Mouse (Mus musculus) spleen, adult 2 months (tissue): ENCODE data around the gene Bcl10.

ENCODE experiments used
- CTCF ChIP-seq: fragments of 200-500 bp; IDR thresholded peaks from 2 replicates; pipeline ENCODE4 v1.5.1; 2011; ENCODE audit warnings: mild to moderate bottlenecking, inconsistent platforms; ENCODE audit not compliant: insufficient read depth, insufficient read length, insufficient replicate concordance; ENCODE audit errors: extremely low read depth
- POLR2A ChIP-seq: fragments of 200-500 bp; IDR thresholded peaks from 2 replicates; pipeline ENCODE4 v1.6.1; 2011; ENCODE audit warnings: low read depth, low read length, inconsistent platforms

DNA sequence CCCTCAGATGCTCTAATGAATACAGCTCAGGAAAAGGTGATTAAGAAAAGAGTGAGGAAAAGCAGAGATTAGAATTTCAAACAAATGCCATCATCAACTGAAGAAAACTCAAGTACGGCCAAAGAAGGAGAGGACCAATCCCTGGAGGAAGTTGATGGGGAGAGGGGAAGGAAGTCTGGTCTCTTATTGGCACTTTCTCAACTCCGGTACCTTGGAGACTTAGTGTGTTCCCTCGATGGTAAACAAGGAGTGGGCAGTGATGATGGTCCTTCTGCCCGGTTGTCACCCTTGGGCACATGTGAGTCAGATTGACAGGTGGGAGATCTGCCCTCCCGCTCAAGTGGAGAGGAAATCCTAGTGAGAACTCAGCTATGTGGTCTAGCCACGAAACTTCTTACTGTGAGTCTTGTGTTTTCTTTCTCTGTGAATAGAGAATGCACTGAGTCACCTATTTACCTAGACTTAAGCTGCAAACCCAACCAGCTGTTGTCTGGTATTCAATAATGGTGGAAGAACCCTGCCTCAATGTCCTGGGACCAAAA, 35.1 kb upstream of the Bcl10 start:
- TF ChIP-seq POLR2A (no peak), CTCF (no peak)
